Mouse (Mus musculus) hindbrain, embryonic 12.5 days (tissue): Measurements from ENCODE around the gene Vmn1r37. TPM values are rescaled to one million over a fixed set of nuclear protein-coding genes. Genes with fewer than 3 reads are reported as not detected.
"Not testable (repeated sequence)": the region's sequence is repeated elsewhere in the genome, so short reads cannot be mapped to it uniquely, and the experiment has no call there.

Experiments
- ATAC-seq: fragments of 200-750 bp; cut with Nextera tagmentation; 2 replicates; pipeline ENCODE4 v1.8.0; 2017; ENCODE audit warnings: moderate TSS enrichment; ENCODE audit not compliant: low FRiP score
- H3K27ac ChIP-seq: fragments of 300-500 bp; sonication (generic); 2 replicates; pipeline ENCODE4 v1.5.1; 2016; ENCODE audit warnings: mild to moderate bottlenecking
- H3K27me3 ChIP-seq: fragments of 300-500 bp; sonication (generic); 2 replicates; pipeline ENCODE4 v1.6.1; 2016; ENCODE audit warnings: mild to moderate bottlenecking
- H3K36me3 ChIP-seq: fragments of 300-500 bp; sonication (generic); 2 replicates; pipeline ENCODE4 v1.6.1; 2016; ENCODE audit warnings: mild to moderate bottlenecking
- H3K4me1 ChIP-seq: fragments of 300-500 bp; sonication (generic); 2 replicates; pipeline ENCODE4 v1.6.1; 2016
- H3K4me2 ChIP-seq: fragments of 300-500 bp; sonication (generic); replicated peaks from 2 replicates; pipeline ENCODE4 v1.6.1; 2016; ENCODE audit warnings: mild to moderate bottlenecking
- H3K4me3 ChIP-seq: fragments of 300-500 bp; sonication (generic); 2 replicates; pipeline ENCODE4 v1.5.1; 2016; ENCODE audit warnings: mild to moderate bottlenecking
- H3K9ac ChIP-seq: fragments of 300-500 bp; sonication (generic); 2 replicates; pipeline ENCODE4 v1.6.1; 2016; ENCODE audit warnings: mild to moderate bottlenecking, moderate library complexity
- H3K9me3 ChIP-seq: fragments of 300-500 bp; sonication (generic); replicated peaks from 2 replicates; pipeline ENCODE4 v1.6.1; 2016; ENCODE audit warnings: mild to moderate bottlenecking
- WGBS: fragments of 180-500 bp; shearing (Covaris S2); methylation state at CpG from one replicate; pipeline ENCODE4 v1.1.7; 2016; 5-methylcytosine and 5-hydroxymethylcytosine counted together
- polyA plus RNA-seq: library from polyadenylated mRNA; unstranded; fragments of >200 nt; fragmentation: Nextera tagmentation; extraction: Ambion mirVana; gene quantifications from 2 replicates; pipeline ENCODE4 v1.2.1, GENCODE M21; 2016

Vmn1r37 gene
- not detected in 2 replicates for polyA plus RNA-seq

- not testable (repeated sequence) for H3K36me3 ChIP-seq, H3K9me3 ChIP-seq, H3K27ac ChIP-seq, H3K4me2 ChIP-seq, H3K9ac ChIP-seq, H3K27me3 ChIP-seq, ATAC-seq, H3K4me1 ChIP-seq, H3K4me3 ChIP-seq
These were observed at the start of gene Vmn1r37 for GRCm38 (mm10) chr6:66729082-66729481. TSS of gene Vmn1r37 (plus strand) at chr6:66729382.

DNA sequence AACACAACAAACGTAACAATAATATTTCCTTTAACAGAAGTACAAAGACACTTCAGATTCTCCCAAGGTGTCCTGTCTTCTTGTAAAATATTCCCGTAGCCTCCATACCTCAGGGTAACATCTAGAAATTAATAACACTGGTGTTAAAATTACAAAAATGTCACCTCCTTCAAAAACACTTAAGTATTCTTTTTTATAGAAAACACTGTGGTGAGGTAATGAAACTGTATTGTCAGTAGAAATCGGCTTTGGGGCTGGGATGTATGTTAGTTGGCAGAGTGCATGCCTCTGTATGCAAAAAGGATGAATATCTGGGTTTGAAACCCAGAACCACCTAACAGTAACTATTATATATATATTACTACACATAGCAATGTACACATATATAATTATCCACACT, 43.4 kb upstream of the Vmn1r37 start, which contains the start of gene Vmn1r35:
Vmn1r35 (minus strand) TSS at position 101 of the 400 bp plus-strand sequence.
- ATAC-seq, result no peak
- no peak within 1 kb of the TSS for H3K9ac ChIP-seq
- no peak within 1 kb of the TSS for H3K4me2 ChIP-seq
- H3K9me3 ChIP-seq, result no peaks in the 10 kb centered on the region
- H3K27me3 ChIP-seq, result no peaks in the 10 kb centered on the region
- H3K4me3 ChIP-seq, result no peak within 1 kb of the TSS
- H3K27ac ChIP-seq, result no peak within 1 kb of the TSS
- 89% methylated on average over 3 of the region's 3 CpGs for WGBS
- no peaks in the 10 kb centered on the region for H3K4me1 ChIP-seq
- H3K36me3 ChIP-seq, result no peaks in the 10 kb centered on the region

DNA sequence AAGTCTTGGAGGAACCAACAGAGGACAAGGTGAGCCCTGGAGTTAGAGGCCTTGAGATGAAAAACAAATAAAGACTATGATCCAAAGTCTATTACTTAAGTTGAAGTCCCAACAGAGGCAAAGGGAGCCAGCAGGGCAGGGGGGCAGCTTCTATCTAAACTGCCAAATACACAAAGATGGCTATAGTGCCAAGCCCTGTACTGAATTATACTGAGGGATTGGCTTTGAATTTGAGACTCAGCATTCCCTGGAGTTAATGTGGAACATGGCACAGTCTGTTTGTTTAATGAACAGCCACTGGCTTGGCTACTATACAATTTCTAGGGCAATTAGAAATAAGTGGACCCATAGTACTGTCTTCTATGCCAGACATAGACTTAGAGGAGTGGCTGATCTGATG, 20.3 kb upstream of the Vmn1r37 start:
- H3K27ac ChIP-seq, result no peak overlapping the region

DNA sequence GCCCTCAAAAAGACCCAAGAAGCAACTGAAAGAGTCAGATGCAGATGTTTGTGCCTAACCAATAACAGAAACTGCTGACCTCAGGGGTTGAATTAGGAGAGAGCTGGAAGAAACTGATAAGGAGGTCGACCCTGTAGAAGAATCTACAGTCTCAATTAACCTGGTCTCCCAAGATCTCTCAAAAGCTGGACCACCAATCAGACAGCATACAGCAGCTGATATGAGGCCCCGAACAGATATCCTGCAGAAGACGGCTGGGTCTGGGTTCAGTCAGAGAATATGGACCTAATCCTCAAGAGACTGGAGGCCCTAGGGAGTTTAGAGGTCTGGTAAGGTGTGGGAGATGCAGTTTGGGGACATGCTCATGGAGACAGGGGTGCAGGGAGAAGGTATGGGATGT, 15.3 kb upstream of the Vmn1r37 start:
- Histone ChIP-seq H3K9ac (no peak overlapping the region), H3K27ac (no peak overlapping the region), H3K27me3 (no peaks in the 10 kb centered on the region), H3K4me3 (no peak overlapping the region), H3K9me3 (no peaks in the 10 kb centered on the region), H3K4me2 (no peak overlapping the region), H3K36me3 (no peaks in the 10 kb centered on the region), H3K4me1 (no peaks in the 10 kb centered on the region)
- no peak for ATAC-seq
- WGBS, result 66% methylated on average over 3 of the region's 3 CpGs

More for the DNA sequence above, 20.3 kb upstream of the Vmn1r37 start:
- Histone ChIP-seq H3K27me3 (no peaks in the 10 kb centered on the region), H3K36me3 (no peaks in the 10 kb centered on the region), H3K9ac (no peak overlapping the region), H3K4me2 (no peak overlapping the region), H3K4me3 (no peak overlapping the region), H3K4me1 (no peaks in the 10 kb centered on the region), H3K9me3 (no peaks in the 10 kb centered on the region)
- ATAC-seq, result no peak

DNA sequence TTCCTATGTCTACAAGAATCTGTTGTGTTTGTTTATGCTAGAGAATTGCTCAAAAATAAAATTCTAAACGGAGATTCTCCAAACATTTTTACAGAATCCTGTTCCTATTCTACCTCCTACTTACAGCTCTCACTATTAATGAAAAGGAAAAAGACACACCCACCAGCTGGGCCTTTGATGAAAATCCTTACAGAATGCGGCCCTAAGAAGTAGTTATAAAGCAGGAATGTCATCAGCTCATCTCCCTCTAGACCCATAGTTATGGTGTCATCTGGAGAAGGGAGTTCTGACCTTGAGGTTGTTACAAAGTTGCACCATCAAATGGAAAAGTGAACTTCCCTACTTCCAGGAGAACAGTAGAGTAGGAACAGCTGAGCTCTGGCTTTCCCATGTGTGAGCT, 10.1 kb upstream of the Vmn1r37 start, which contains the start of gene Vmn1r36:
Vmn1r36 (minus strand) TSS at position 101 of the 400 bp plus-strand sequence.
- not testable (repeated sequence) for ATAC-seq, H3K4me3 ChIP-seq, H3K36me3 ChIP-seq, H3K9ac ChIP-seq, H3K27me3 ChIP-seq, H3K9me3 ChIP-seq, H3K4me1 ChIP-seq, H3K4me2 ChIP-seq, H3K27ac ChIP-seq
- 71% methylated on average over 2 of the region's 2 CpGs for WGBS

DNA sequence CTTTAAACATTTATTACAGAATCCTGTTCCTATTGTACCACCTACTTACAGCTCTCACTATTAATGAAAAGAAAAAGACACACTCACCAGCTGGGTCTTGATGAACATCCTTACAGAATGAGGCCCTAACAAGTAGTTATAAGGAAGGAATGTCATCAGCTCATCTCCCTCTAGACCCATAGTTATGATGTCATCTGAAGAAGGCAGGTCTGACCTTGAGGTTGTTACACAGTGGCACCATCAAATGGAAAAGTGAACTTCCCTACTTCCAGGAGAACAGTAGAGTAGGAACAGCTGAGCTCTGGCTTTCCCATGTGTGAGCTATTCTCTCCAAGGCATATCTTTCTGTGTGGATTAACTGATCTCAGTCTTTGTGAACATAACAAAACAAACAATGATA, 53.3 kb downstream of the Vmn1r37 start, which contains the start of gene Vmn1r38:
Vmn1r38 (minus strand) TSS at position 101 of the 400 bp plus-strand sequence.
- not testable (repeated sequence) for H3K9me3 ChIP-seq, H3K36me3 ChIP-seq, H3K4me3 ChIP-seq, H3K27me3 ChIP-seq, H3K4me2 ChIP-seq, ATAC-seq, H3K4me1 ChIP-seq, H3K9ac ChIP-seq, H3K27ac ChIP-seq

Other genes with a start within 250 kb of the Vmn1r37 start
- 64.2 and 71.4 TPM in 2 replicates for gene Mad2l1, start 194.0 kb upstream of the Vmn1r37 start, polyA plus RNA-seq
- not detected in 2 replicates for gene Vmn1r32, start 169.3 kb upstream of the Vmn1r37 start, polyA plus RNA-seq
- gene Vmn1r33, start 111.1 kb upstream of the Vmn1r37 start, polyA plus RNA-seq, result not detected in 2 replicates
- not detected in 2 replicates for gene Vmn1r34, start 85.5 kb upstream of the Vmn1r37 start, polyA plus RNA-seq
- not detected in 2 replicates for gene Vmn1r35, start 43.5 kb upstream of the Vmn1r37 start, polyA plus RNA-seq
- not detected in 2 replicates for gene Vmn1r36, start 10.2 kb upstream of the Vmn1r37 start, polyA plus RNA-seq
- gene Vmn1r38, start 53.2 kb downstream of the Vmn1r37 start, polyA plus RNA-seq, result not detected in 2 replicates
- gene Vmn1r39, start 81.2 kb downstream of the Vmn1r37 start, polyA plus RNA-seq, result not detected in 2 replicates
- gene Gng12, start 167.0 kb downstream of the Vmn1r37 start, polyA plus RNA-seq, result 44.1 and 48.7 TPM in 2 replicates